Mouse (Mus musculus) lung, adult 2 months (tissue): ENCODE measurements around the gene Gm27021.

Experiments used
- CTCF ChIP-seq: fragments of 200-500 bp; IDR thresholded peaks from 2 replicates; pipeline ENCODE4 v1.5.1; 2011; ENCODE audit warnings: mild to moderate bottlenecking, low read length, control low read depth; ENCODE audit not compliant: insufficient read depth
- POLR2A ChIP-seq: fragments of 200-500 bp; IDR thresholded peaks from 2 replicates; pipeline ENCODE4 v1.6.1; 2011; ENCODE audit warnings: low read depth, mild to moderate bottlenecking, control low read depth, low read length, borderline replicate concordance; ENCODE audit errors: extremely low read depth

DNA sequence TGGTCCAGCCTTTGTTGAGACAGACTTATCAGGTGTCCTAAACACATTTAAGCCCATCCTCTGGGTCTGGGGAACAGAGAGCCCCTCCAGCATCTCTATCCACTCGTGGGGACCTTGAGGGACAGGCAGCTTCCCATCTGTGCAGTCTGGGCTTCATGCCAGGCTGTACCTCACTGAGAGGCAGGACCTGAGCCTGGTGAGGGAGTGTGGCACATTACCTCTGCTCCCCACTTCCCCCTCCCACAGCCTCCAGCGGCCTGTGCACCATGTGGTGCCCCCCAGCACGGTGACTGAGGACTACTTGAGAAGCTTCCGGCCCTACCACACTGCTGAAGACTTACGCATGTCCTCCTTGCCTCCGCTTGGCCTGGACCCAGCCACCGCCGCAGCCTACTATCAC, 101.2 kb downstream of the Gm27021 start:
- TF ChIP-seq CTCF (no peak), POLR2A (no peak)
